Mouse (Mus musculus) adrenal gland, postnatal 36 days (tissue): ENCODE measurements around the gene Unkl. TPM values are rescaled to one million over a fixed set of nuclear protein-coding genes. Genes with fewer than 3 reads are reported as not detected.
A peak's percentile ranks its signal among the peaks of the same experiment; 100 is the strongest.
"Not testable (repeated sequence)": the region's sequence is repeated elsewhere in the genome, so short reads cannot be mapped to it uniquely, and the experiment has no call there.

ENCODE experiments used
- DNase-seq, 2 experiments: peaks; one replicate each; pipeline ENCODE4 v3.0.0; 2021; ENCODE audit warnings: mixed read lengths in 1 of 2
- total RNA-seq, 2 experiments: library from RNA; stranded (reverse); gene quantifications; 2 replicates each; pipeline ENCODE4 v1.2.3; 2021

Gene Unkl
- total RNA-seq, 2 experiments from 2014 or later, result 16.5 to 17.6 TPM

DNA sequence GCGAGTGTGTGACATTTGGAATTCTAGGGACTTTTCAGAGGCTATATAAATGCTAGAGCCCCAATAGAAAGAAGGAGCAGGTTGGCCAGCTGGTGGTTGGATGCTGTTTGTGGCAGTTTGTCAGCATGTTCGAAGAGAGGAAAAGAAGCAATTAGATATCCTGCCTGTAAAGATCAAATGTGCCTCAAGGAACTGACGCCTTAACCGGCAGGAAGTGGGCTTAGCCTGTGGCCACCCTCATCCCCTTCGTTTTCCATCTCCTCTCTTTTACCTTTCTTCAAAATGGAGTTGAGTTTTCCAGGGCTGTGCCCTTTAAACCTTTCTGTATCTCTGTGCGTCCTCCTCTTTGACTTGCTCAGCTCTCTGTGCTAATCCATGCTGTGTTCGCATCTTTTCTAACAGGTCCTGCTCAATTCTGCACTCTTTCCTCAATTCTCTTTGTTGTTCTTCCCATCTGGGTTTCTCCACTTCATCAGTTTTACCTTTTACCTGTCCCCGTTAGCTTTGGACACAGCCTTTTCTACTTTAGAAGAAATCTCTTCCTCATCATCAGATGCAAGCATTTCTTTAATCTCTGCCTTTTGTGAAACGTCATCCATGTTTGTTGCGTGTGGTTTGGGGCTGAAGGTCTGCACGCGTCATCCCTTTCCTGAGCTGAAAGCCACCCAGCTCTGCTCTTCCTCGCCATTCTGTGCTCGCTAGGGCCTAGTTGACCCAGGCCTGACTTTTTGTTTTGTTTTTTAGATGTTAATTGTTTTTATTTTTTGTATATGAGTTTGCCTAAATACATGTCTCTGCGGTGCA lies 31.5 kb downstream of the Unkl start:
- DNase-seq, result no peak

GRCm38 (mm10) chr17:25220746-25221145 lies 32.5 kb downstream of the Unkl start:
- no peak for DNase-seq

DNA sequence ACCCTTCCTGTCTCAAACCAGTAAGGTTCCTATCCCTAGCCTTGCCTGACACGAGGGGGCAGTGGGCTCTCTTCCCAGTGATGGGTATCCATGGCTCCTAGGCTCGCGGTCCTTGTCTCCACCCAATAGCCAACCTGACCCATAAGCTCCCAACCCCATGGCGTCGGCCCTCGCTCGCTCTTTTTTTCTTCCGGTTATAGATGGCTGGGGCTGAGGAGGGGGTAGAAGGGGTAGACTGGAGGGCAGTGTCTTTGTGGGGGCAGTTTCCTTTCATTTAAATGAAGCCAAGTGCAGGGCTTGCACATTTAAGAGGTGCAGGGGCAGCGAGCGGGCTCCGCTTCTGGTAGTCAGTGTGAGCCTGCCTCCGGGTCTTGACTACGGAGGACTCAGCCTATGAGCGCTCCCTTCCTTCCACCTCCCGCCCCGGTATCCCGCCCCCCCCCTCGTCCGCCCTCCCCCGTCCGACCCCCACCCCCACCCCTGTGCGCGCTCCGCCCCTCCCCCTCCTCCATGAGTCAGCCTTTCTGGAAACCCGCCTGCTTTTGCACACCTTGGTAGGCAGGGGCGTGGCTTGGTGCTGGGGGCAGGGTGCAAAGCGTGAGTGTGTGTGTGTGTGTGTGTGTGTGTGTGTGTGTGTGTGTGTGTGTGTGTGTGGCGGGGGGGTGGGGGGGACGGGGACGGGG lies 33.8 kb downstream of the Unkl start:
- peak; percentile 76 to 85 for DNase-seq

- not testable (repeated sequence) for DNase-seq
Observed at GRCm38 (mm10) chr17:25222504-25222940, 34.3 kb downstream of the Unkl start.

DNA sequence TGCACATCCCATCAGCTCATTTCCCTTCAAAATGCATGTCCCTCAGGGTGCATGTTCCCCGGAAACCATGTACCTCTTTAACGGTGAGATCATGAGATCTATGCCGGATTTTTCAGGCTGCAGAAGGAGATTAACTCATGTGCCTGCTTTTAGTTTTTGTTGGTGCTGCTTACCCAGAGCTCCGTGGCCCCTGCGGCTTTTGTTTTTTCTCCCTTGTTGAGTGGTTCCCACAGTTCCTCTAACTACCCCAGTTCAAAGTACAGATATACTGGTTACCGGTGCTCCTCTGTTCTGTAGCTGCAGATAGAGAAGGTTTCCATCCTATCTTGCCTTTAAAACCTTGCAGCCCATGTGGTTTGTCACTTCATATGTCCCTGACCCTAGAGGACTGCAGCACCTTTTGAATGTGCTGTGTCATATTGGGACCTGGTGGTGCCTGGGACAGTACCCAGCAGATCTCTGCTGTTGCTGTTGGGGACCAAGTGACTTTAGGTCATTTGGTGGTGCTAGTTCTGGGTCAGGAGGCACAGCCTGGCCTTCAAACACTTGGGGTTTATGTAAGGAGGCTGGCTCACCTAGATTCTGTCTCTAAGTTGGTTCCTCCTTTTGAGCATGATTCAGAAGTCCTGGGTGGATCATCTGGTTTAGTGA lies 34.9 kb downstream of the Unkl start:
- no peak for DNase-seq

DNA sequence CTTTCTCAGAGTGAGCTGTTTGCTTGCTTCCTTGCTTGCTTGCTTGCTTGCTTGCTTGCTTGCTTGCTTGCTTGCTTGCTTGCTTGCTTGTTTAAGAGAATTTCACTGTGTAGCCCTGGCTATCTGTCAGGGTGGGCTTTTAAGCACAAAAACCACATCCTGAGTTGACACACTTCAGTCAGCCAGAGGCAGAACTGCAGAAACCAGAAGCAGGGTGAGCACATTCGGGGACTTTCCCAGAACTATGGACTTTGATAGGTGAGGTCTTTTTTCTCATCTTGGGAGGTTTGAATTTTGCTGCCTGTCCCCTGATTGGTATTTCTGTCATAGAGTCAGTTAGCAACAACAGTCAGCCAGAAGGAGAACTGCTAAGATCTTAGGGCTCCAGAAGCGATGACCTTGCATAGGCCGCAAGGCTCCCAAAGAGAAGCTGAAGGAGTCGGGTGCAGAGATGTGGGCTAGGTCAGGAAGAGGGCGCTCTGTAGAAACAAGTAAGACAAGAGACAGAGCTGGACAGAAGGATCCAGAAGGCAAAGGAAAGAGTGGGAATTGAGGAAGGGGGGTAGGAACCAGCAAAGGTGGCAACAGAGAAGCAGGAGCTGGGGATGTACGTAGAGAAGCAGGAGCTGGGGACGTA lies 36.5 kb downstream of the Unkl start:
- DNase-seq, result no peak

GRCm38 (mm10) chr17:25225659-25226058 lies 37.5 kb downstream of the Unkl start:
- DNase-seq, result no peak

GRCm38 (mm10) chr17:25227991-25228390 lies 39.8 kb downstream of the Unkl start:
- DNase-seq, result no peak

DNA sequence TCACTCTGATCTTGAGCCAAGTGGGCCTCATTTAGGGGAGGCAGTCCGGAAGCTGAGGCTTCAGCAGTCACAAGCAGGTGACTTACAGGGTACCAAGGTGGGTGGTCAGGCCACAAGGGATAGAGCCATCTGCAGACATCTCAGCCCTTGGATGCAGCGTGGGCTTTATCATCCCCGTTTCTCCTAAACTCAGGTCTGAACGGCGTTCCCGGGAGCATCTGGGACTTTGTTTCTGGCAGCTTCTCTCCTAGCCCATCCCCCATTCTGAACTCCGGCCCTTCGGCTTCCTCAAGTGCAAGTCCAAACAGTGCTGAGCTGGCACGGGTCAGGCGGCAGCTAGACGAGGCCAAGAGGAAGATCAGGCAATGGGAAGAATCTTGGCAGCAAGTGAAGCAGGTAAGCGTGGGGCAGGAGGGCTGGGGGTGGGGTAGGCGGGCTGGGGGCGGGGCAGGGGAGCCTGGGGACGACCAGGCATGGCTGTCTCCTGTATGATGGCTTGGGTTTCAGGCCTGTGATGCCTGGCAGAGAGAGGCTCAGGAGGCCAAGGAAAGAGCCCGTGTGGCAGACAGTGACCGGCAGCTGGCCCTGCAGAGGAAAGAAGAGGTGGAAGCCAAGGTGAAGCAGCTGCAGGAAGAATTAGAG lies 41.9 kb downstream of the Unkl start:
- DNase-seq, result not testable (repeated sequence)

DNA sequence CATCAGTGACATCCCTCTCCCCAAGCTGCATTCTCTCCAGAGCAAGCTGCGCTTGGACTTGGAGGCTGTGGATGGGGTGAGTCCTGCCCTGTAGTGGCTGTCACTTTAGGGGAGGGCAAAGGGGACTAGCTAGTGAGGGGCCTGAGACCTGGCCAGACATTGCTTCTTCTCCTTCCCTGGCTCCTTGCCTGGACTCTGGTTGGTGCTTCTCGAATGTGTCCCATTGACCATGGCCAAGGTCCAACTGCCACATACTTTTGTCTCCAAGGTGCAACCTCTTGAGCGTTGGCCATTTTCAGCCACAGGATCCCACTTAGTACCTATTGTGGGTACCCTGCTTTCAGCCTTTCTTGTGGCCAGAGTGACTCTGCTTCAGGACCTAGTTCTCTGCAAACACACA lies 42.5 kb downstream of the Unkl start:
- no peak for DNase-seq

GRCm38 (mm10) chr17:25231621-25232020 lies 43.4 kb downstream of the Unkl start:
- DNase-seq, result not testable (repeated sequence)

DNA sequence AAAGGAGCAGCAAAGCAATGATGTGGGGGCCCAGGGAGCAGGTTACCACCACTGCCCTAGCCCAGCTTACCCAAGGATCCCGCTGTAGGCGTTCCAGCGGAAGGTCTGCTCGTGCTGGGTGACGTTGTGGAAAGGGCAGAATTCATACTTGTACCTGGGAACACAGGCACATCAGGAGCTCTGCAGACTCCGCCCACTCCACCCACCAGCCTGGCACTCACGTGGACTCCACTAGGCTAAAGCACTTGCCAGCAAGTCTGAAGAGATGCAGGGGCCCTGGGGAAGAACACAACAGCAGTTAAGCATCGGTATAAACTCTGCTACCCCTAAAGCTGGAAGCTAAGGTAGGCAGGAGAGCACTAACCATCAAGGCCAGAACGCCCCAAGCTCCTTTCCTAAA lies 47.4 kb downstream of the Unkl start:
- DNase-seq, result no peak

DNA sequence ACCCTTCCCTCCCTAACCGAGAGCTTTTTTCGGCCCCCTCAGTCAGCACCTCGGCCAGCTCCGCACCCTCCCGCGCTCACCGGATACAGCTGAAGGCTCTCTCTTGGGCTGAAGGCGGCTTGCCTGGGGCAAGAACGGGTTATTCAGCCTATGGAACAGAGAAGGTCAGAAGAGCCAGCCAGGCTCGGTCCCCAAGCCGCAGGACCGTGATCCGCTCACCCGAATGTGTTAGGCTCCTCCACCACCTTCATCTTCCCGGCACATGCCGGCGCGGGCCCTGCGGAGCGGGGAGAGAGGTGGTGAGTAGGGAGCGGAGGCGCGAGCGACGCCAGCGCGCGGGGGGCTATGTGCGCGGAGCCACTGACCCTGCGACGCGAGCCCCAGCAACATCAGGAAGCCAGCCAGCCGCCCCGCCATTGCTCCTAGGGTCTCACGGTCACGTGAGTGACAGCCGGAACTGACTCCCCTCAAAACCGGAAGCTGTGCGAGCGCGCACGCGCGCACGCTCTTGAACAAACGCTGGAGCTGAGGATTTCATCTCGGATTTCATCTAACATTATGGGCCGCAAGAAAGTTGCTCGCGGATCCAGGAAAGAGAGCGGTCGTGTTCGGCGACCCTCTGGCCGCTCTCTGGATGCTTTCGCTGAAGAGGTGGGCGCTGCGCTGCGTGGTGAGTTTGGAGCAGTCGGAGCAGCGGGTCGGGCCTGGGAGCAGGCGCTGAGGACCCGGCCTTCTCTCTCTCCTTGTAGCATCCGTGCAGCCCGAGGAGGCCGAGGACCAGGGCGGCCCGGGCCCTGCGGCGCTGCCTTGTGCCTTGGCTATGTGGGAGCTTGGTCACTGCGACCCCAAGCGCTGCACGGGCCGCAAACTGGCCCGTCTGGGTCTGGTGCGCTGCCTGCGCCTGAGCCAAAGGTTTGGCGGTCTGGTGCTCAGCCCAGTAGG lies 51.8 kb downstream of the Unkl start, which contains the start of the genes Gnptg and Tsr3:
TSS of gene Gnptg (minus strand) at position 430 of the 942 bp plus-strand sequence.
TSS of gene Tsr3 (plus strand) at position 476 of the 942 bp plus-strand sequence.
- DNase-seq, result peak; percentile 91 to 92

DNA sequence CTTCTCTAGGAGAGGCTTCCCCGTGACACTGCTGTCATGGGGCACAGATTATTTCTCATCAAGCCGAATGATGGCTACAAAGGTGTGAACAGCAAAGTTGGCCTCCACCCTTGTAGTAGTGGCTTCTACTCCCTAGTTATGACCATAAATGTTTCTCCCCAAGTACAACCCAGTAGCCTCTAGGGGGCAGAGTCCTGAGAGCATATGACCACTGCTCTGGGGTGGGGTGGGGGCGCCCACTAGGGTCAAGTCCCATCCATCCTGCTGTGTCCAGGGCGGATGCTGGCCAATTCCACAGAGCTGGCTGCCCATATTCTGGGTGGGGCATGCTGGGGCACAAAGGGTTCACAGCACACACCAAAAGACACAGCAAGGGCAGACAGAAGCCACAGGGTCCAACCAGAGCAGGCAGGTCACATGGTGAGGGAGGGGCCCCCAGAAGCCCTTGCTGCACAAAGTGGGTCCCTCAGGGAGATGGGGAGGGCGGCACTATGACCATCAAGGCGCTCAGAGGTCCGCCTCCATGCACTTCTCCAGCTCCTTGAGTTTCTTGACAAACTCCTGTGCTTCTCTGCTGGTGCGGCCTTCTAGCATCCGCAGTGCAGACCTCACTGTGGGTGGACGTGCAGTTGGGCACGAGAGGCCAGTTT lies 55.1 kb downstream of the Unkl start:
- DNase-seq, result no peak

DNA sequence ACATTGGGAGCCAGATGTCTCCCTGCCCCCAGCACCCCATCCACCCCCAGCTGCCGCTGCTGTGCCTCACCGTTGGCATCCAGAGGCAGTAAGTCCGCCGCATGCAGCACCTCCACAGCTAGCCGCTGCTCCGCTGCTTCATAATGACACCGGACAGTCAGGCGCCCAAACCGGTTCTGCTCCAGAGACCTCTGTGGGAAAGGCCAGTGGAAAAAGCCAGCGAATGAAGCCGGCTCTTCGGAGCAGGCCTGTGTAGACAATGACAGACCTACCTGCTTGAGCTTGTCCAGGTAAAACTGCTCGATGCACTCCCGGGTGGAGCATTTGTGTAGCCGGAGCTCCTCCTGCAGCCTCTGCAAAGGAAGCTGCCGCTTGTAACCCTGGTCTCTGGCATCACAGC lies 56.0 kb downstream of the Unkl start:
- DNase-seq, result no peak

GRCm38 (mm10) chr17:25248033-25248750 lies 60.0 kb downstream of the Unkl start:
- DNase-seq, result no peak

DNA sequence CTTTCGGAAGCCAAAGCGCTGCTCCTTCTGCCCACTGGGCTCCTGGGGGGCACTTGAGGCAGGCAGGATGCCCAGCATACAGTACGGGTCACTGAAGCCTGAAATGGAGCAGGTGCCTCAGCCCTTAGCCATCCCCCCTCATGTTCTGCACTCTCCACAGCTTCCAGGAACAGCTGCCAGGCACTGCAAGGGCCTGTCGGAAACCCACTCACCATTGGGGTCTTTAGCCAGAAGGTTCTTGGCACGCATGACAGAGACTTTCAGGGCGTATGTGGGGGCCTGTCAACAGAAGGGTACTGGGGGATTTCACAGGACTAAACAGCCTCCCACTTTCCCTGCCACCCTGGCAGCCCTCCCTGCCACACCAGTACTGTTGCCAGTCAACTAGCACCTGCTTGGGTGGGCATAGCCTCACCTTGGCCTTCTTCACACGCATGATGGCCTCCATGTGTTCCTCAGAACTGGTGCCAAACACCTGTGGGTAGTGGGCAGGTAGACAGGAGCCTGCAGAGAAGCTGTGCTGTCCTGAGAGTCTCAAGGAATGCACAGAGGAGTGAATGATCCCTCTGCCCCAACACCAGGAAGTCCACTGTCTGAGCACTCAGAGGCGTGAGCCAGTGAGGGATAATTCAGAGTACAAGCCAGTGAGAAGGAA lies 62.1 kb downstream of the Unkl start:
- no peak for DNase-seq

DNA sequence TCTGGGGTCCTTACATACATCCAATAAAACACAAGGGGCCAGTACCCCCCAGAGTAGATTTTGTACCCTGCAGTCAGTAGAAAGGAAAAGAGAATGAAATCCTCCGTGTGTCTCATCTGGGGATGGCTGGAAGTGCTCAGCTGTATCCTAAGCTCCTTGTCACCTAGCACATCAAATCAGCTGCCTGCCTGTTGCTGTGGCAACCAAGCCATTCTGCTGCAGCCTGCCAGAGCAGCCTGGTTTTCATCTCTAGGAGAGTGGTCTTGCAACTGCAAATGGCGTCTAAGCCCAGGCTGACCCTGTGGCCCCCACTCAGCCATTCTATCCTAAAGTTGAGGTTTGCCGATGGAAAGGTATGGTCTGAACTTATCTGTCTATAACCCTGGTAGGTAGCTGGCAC lies 64.4 kb downstream of the Unkl start:
- no peak for DNase-seq

DNA sequence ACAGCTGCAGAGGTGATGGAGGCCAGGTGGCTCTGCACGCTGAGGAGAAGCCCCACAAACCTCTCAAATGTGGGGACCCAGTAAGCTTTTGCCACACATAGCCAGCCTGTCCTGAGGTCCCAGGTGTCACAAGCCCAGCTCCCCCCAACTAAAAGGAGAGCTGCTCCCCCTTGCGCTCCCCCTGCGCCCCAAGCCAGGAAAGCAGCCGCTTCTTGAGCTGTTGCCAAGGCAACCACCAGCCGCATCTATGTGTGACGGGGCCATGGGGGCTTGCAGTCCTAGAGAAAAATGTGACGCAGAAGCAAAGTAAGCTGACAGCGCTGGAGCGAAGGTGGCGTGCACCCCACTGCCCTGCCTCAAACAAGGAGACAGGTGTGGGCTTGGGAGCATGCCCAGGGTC lies 65.6 kb downstream of the Unkl start:
- no peak for DNase-seq
